Mouse (Mus musculus): ENCODE results near the gene Pou2f1. TPM values are rescaled to one million over a fixed set of nuclear protein-coding genes. Genes with fewer than 3 reads are reported as not detected.

The Pou2f1 gene
- total RNA-seq, 2 experiments from 2014 or later, result 17.3 to 28.5 TPM

GRCm38 (mm10) chr1:165817264-165817663 is 185.2 kb downstream of the Pou2f1 start:
- no peak for ATAC-seq (replicated peaks; ENCODE audit: poor library complexity)

- no peak for ATAC-seq (replicated peaks; ENCODE audit: poor library complexity)
Measured at GRCm38 (mm10) chr1:165816391-165816790, 186.1 kb downstream of the Pou2f1 start.

Other genes starting within 250 kb of the Pou2f1 start
- gene Creg1, start 238.9 kb downstream of the Pou2f1 start, total RNA-seq (2015), result 261 and 284 TPM in 2 replicates
- 96.7 and 120 TPM in 2 replicates for gene Creg1, start 238.9 kb downstream of the Pou2f1 start, total RNA-seq (2017)
- gene Cd247, start 214.0 kb downstream of the Pou2f1 start, total RNA-seq (2015), result 0.12 TPM in 1 of 2 replicates, not detected in the other
- gene Cd247, start 214.0 kb downstream of the Pou2f1 start, total RNA-seq (2017), result 0.29 and 1.2 TPM in 2 replicates
- not detected in 2 replicates for gene Dusp27, start 125.2 kb upstream of the Pou2f1 start, total RNA-seq (2015)
- not detected in 2 replicates for gene Dusp27, start 125.2 kb upstream of the Pou2f1 start, total RNA-seq (2017)
- gene Gpa33, start 127.6 kb upstream of the Pou2f1 start, total RNA-seq (2015), result not detected in 2 replicates
- gene Gpa33, start 127.6 kb upstream of the Pou2f1 start, total RNA-seq (2017), result not detected in 2 replicates
- gene Mael, start 236.1 kb upstream of the Pou2f1 start, total RNA-seq (2015), result not detected in 2 replicates
- gene Mael, start 236.1 kb upstream of the Pou2f1 start, total RNA-seq (2017), result not detected in 2 replicates

Measured in megakaryocyte progenitor cell, adult 5-6 weeks (primary cell).